Mouse (Mus musculus) gastrocnemius, adult 8-10 months (tissue): ENCODE data around the gene Zpbp2. TPM values are rescaled to one million over a fixed set of nuclear protein-coding genes. Genes with fewer than 3 reads are reported as not detected.
"Not testable (repeated sequence)": the region's sequence is repeated elsewhere in the genome, so short reads cannot be mapped to it uniquely, and the experiment has no call there.

Experiments
- DNase-seq, 2 experiments: peaks; one replicate each; pipeline ENCODE4 v3.0.0; 2022; ENCODE audit warnings: low spot score in 2 of 2
- total RNA-seq, 4 experiments: library from RNA; stranded (reverse); gene quantifications; 2 replicates each; pipeline ENCODE4 v1.2.4; 2022

Zpbp2 gene
- total RNA-seq, 4 experiments from 2014 or later = not detected

GRCm38 (mm10) chr11:98589306-98589705, 38.4 kb downstream of the Zpbp2 start:
- no peak for DNase-seq

- no peak for DNase-seq
Measured at GRCm38 (mm10) chr11:98590548-98591445, 39.9 kb downstream of the Zpbp2 start.

GRCm38 (mm10) chr11:98595021-98595420, 44.1 kb downstream of the Zpbp2 start:
- no peak for DNase-seq

DNA sequence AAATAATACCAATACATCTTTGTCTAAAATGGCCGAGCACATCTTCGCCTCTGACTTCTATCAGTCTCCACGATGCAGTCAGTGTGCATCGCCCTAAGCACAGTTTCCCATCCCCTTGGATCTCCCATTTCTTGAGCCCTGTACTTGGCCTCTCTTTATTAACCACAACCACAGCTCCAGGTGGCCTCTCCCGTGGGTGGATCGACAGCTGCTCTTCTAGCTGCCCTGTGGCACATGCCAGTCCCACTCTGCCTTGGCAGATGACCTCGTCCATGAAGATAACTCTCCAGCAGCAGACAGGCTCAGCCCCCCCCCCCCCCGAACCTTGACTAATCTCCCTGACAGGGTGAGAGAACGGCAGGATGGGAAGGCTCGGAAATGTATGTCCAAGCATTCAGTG, 44.6 kb downstream of the Zpbp2 start:
- no peak for DNase-seq

GRCm38 (mm10) chr11:98595955-98596354, 45.1 kb downstream of the Zpbp2 start:
- no peak for DNase-seq

DNA sequence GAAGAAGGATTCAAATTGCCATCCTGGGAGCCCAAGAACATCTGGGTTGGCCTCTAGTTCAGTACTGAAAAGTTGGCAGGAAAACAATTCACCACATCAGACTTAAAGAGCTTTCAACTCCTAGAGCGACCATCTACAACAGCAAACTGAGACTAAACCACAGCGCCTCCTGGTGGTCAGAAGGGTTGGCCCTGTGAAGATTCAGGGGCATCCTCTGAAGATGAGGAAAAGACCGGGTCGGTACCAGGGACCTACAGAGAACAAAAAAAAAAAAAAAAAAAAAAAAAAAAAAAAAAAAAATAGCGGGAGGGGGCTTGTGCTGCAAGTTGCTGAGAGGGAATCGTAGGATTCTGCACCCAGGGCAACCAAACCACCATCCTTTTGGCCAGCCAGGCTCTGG, 46.5 kb downstream of the Zpbp2 start:
- no peak for DNase-seq

DNA sequence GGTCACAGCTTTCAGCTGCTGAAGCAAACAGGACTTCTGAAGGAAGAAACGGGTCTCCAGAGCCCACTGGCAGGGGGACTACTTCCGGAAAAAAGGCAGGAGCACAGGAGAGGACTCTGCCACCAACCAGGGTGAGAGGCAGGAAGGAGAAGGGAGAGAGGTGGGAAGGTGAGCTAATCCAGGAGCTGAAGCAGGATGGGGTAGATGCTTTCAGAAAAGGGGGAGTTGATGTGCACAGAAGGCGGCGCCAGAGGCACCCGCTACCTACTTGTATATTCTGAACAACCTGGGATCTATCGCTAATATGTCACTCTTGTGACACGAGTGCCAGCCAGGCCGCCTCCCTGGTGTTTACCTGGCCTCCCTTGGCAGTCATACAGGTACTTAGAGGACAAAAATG, 47.1 kb downstream of the Zpbp2 start, which contains the start of gene Lrrc3c:
Gene Lrrc3c (plus strand): TSS at position 301 of the 400 bp plus-strand sequence.
- no peak for DNase-seq

DNA sequence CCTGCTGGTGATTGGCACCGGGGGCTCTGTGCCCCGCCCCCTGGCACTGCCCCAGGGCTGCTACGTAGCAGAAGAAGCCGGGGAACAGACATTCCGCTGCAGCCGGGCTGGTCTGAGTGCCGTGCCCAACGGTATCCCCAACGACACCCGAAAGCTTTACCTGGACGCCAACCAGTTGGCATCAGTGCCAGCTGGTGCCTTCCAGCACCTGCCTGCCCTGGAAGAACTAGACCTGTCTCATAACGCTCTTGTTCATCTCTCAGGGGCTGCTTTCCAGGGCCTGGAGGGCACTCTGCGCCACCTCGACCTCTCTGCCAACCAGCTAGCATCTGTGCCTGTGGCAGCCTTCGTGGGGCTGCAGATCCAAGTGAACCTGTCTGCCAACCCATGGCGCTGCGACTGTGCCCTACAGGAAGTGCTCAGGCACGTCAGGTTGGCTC, 48.0 kb downstream of the Zpbp2 start:
- DNase-seq = no peak

DNA sequence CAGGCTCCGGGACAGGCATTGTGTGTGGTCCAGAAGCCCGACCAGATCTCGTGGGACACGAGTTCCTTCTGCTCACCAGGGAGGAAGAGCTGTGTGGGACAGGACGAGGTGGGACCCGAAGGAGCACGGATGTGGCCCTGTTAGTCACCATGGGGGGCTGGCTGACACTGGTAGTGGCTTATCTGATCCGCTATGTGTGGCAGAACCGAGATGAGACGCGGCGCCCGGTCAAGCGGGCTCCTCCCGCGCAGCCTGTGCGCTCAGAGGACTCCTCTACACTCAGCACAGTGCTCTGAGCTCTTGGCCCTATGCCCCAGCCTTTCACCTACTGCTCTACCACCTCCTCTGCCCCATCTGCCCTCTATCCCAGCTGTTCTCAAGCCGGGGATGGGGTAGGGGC, 48.4 kb downstream of the Zpbp2 start:
- no peak for DNase-seq

DNA sequence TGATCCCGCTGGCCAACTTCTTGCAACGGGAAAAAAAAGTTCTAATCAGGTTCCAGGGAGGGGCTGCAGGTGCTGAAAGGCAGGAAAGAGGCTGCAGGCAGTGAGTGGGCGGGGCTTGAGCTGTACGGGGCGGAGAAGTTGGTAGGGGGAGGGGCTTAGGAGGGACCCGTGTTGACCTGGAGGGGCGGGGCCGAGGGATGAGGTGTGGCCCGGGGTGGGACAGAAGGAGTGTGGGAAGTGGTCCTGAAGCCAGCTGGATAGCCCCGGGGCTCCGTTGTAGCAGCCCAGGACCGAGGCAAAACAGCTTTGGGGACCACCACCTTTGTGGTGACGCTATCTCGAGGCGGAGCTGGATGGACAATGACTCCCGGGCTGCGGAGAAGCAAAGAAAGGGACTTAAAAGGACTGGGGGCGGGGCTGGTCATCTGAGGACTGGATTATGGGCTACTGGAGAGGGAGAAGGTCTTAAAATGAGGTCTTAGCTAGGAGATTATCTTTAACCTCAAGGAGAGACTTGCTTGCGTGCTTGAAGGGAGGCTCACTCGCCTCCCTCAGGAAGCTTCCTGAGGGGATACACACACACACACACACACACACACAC, 51.3 kb downstream of the Zpbp2 start:
- DNase-seq = no peak

DNA sequence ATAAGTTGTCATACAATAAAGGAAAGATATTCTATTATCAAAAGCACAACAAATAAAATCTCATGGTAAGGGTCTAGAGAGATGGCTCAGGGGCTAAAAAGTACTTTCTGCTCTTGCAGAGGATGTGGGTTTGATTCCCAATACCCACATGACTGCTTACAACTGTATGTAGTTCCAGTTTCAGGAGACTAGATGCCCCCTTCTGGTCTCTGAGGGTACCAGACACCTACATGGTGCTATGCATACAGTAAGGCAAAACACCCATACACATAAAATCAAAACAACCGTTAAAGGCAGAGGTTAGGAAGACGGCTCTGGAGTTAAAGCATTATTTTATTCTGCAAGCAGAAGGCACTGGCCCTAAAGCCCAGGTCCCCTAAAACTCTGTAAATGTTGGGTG, 53.1 kb downstream of the Zpbp2 start:
- DNase-seq = no peak

DNA sequence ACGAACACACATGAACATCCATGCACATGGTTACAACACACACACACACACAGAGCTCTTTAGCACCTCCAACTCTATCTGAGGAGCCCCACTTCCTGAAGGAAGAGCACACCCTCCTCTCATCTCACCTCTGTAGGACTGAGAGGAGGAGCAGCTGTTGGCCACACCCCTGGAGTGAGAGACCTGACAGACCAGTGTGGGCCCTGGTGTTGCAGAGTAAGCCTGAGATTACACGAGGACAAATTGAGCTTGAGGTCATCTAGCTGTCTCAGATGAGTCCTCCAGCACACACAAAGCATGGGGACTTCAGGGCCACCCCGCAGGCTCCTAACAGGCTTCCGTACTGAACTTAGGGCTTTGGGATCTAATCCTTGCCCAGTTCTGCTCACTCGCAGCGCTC, 54.0 kb downstream of the Zpbp2 start:
- DNase-seq = not testable (repeated sequence)

DNA sequence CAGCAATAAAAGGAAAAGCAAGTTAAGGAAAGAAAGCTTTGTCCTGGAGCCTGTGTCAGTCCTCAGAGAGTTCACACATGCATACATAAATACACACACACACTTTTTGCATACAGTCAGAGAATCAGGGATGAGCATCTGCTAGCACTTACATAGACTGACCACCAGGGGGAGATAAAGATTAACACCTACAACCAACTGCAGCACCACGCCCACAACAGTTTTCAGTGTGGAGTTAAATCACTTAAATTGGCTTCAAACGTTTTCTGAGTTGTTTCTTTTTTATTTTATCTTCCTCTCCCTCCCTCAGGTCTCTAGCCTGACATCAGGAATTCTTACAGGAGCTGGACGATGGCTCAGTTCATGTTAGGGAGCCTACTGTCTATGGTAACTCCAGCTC, 55.9 kb downstream of the Zpbp2 start:
- DNase-seq = no peak

Other genes with a start within 250 kb of the Zpbp2 start
- gene Neurod2, start 221.4 kb upstream of the Zpbp2 start, total RNA-seq = not detected
- under 1 TPM in 3 of 4 experiments, not detected in 1; 0.27 to 0.90 (median 0.44) TPM for gene Ppp1r1b, start 202.7 kb upstream of the Zpbp2 start, total RNA-seq
- gene Stard3, start 192.7 kb upstream of the Zpbp2 start, total RNA-seq = 10 to 100 TPM; 12.0 to 18.2 (median 13.9) TPM
- 1,000 to 10,000 TPM; 3,817 to 5,138 (median 4,616) TPM for gene Tcap, start 167.3 kb upstream of the Zpbp2 start, total RNA-seq
- gene Pnmt, start 164.6 kb upstream of the Zpbp2 start, total RNA-seq = 1 to 10 TPM; 2.7 to 6.6 (median 3.8) TPM
- 1 to 10 TPM; 1.8 to 2.5 (median 2.2) TPM for gene Pgap3, start 150.6 kb upstream of the Zpbp2 start, total RNA-seq
- gene Erbb2, start 138.6 kb upstream of the Zpbp2 start, total RNA-seq = 1 to 10 TPM; 1.3 to 1.5 (median 1.4) TPM
- 10 to 100 TPM; 34.5 to 41.7 (median 37.7) TPM for gene Mien1, start 112.1 kb upstream of the Zpbp2 start, total RNA-seq
- under 1 TPM in 2 of 4 experiments, not detected in 2; 0.11 to 0.29 TPM for gene Grb7, start 104.7 kb upstream of the Zpbp2 start, total RNA-seq
- not detected for gene Ikzf3, start 5.1 kb upstream of the Zpbp2 start, total RNA-seq
- 10 to 100 TPM; 26.7 to 31.9 (median 28.4) TPM for gene Ormdl3, start 36.3 kb downstream of the Zpbp2 start, total RNA-seq
- gene Lrrc3c, start 47.2 kb downstream of the Zpbp2 start, total RNA-seq = not detected
- gene Gm12355, start 74.6 kb downstream of the Zpbp2 start, total RNA-seq = 1 to 10 TPM; 5.1 to 6.1 (median 5.4) TPM
- gene Gsdma3, start 75.3 kb downstream of the Zpbp2 start, total RNA-seq = 10 to 100 TPM in 1 of 4 experiments, 1 to 10 TPM in 3; 5.5 to 18.2 (median 8.3) TPM
- gene Gsdma2, start 95.7 kb downstream of the Zpbp2 start, total RNA-seq = under 1 TPM in 3 of 4 experiments, not detected in 1; 0.24 to 0.51 (median 0.25) TPM
- 1 to 10 TPM in 1 of 4 experiments, under 1 TPM in 3; 0.24 to 1.4 (median 0.85) TPM for gene Gsdma, start 113.3 kb downstream of the Zpbp2 start, total RNA-seq
- 100 to 1,000 TPM; 104 to 107 (median 104) TPM for gene Psmd3, start 131.5 kb downstream of the Zpbp2 start, total RNA-seq
- gene Csf3, start 150.2 kb downstream of the Zpbp2 start, total RNA-seq = not detected
- gene Med24, start 178.3 kb downstream of the Zpbp2 start, total RNA-seq = 10 to 100 TPM; 42.2 to 48.4 (median 47.9) TPM
- gene Thra, start 189.5 kb downstream of the Zpbp2 start, total RNA-seq = 10 to 100 TPM; 67.5 to 81.5 (median 76.2) TPM
- gene Nr1d1, start 224.2 kb downstream of the Zpbp2 start, total RNA-seq = 100 to 1,000 TPM in 2 of 4 experiments, 10 to 100 TPM in 2; 83.4 to 175 (median 99.4) TPM
- gene Msl1, start 244.4 kb downstream of the Zpbp2 start, total RNA-seq = 10 to 100 TPM; 53.9 to 57.7 (median 55.8) TPM